Mouse (Mus musculus) brain, adult 10 weeks (tissue): Measurements from ENCODE around the gene AL732309.1. TPM values are rescaled to one million over a fixed set of nuclear protein-coding genes. Genes with fewer than 3 reads are reported as not detected.

Experiments used
- polyA plus RNA-seq: library from polyadenylated mRNA; stranded (reverse); fragments of 350-450 nt; fragmentation: Illumina TruSeq; extraction: RNeasy Lipid Tissue Mini Kit (QIAGEN cat#74804); gene quantifications from one replicate; pipeline ENCODE4 v1.2.3, GENCODE M21; 2015; ENCODE audit warnings: low read depth, low replicate concordance

AL732309.1 gene
- 6.7 TPM for polyA plus RNA-seq

DNA sequence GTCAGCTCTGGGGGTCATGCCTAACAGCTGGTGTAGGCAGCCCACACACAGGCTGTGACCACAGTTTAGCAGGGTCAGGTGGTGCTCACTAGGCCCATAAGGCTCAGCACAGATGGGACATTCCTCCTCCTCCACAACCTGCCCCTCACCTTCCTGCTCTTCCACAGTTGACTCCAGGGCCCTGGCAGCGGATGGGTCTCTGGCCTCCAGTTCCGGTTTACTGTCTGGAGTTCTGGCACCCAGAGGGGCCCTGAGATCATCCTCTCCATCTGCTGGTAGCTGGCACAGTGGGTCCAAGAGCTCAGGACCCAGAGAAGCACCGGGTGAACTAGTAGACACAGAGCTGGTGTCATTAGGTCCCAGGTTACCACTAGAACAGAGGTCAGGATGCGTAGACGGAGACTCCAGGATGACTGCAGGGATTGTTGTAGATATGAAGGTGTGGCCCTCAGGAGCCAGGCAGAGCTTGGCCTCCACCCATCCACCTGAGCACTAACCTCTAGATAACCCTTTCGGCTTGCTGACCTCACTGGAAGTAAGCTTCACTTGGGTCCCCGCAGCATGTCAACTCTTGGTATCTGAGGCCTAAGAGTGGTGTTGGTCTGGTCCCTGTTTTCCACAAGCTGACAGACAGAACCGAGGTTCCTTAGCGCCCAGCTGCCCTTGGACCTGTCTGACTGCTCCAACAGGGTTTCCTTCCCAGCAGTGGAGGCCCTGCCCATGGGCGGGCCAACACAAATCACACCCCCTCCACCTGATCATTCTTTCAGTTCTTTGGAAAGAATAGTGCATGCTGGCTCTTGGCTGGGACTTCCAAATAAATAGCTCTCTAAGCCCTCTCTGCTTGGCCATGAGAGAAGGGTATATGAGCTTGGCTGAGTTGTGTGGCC is at the start of gene AL732309.1:
Gene AL732309.1, minus strand, starts transcription at position 681 of the 890 bp plus-strand sequence.

DNA sequence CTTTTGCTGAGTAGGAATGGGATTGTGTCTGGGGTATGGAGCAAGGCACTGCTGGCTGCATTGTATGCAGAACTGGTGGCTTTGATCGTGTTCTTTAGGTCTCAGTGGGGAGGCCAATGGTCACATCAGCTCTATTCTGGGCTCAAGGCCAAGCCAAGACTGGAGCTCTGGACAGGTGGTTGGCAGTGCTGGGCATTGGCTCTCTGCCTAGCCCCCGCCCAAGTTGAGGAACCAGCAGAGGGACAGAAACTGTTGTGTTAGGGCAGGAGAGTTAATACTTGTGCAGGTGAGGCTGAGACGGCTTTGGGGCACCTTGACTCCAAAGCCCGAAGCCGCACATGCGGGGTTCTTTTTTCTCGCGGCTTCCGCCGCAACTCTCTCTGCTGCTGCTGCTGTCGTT is 43.0 kb upstream of the AL732309.1 start, which contains the start of gene Lrrc26:
Gene Lrrc26, plus strand, starts transcription at position 265 of the 400 bp plus-strand sequence.

GRCm38 (mm10) chr2:25287927-25288649 is 41.4 kb upstream of the AL732309.1 start, which contains the start of gene Tmem210:
Gene Tmem210 (plus strand): TSS chr2:25288145.

GRCm38 (mm10) chr2:25271827-25272511 is 25.3 kb upstream of the AL732309.1 start, which contains the start of the genes Ssna1 and Anapc2:
Gene Ssna1 (minus strand): TSS chr2:25272438.
Gene Anapc2 (plus strand): TSS chr2:25272478.

DNA sequence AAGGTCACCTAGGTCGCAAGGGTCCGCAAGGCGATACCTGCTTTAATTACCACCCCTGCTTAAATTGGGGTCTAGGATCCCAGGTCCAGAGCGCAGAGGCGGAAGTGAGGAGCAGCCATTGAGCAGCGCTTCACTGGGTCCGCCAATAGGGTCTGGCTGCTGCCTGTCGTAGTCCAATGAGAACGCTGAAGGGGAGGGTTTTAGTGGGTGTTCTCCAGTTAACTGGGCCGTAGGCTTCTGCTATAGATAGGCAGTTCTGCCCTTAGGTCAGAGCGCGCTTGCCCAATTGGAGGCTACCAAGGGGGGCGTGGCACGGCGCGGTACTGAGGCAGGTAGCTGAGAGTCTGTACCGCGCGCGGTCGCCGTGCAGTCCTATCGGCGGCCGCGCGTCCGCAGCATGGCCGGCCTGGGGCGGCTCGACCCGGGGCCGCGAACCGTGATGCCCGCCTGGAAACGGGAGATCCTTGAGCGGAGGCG is 15.7 kb upstream of the AL732309.1 start, which contains the start of gene Tprn:
Gene Tprn, plus strand, starts transcription at position 328 of the 477 bp plus-strand sequence.

GRCm38 (mm10) chr2:25255284-25255779 is 8.7 kb upstream of the AL732309.1 start, which contains the start of gene Tmem203:
Gene Tmem203 (plus strand): TSS chr2:25255439.

DNA sequence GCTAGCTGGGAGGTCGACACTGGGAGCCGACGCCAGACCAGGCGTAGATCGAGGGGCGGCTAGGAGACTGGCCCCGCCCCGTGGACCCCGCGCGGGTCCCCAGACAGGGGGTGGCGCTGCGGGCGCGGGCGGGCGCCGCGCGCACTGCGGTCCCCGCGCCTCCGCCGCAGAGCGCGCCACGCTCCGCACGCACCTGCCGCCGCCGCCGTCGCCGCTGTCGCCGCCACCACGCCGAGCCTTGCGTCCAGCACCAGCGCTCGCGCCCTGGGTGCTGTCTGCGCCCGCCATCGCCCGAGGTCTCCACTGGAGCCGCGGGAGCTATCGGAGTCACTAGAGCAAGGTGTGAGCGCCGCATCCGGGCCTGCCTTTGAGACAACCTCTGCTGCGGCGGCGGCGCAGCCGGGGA is 4.6 kb downstream of the AL732309.1 start, which contains the start of the genes Rnf208 and Cysrt1:
Gene Rnf208, plus strand, starts transcription at position 155 of the 406 bp plus-strand sequence.
Gene Cysrt1, minus strand, starts transcription at position 352 of the 406 bp plus-strand sequence.

GRCm38 (mm10) chr2:25236614-25237013 is 10.0 kb downstream of the AL732309.1 start, which contains the start of gene Rnf224:
Gene Rnf224 (minus strand): TSS chr2:25236787.

DNA sequence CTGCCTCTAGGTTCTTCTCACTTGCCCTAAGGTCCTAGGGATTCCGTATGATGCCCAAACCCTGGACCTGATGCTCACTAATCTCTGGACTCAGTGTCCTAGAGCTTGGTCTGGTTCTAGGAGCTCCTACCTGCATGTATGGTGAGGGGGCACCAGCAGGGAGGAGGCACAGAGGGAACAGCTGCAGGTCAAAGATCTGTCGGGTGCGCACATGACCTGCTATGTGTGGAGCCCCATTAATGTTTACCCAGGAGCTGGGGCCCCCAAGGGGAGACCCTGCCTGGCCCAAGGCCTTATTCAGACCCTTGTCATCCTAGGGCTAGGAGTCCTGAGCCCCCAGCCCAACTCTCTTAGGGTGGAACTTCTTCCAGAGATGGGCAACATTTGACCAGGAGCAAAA is 12.6 kb downstream of the AL732309.1 start, which contains the start of gene Slc34a3:
Gene Slc34a3, minus strand, starts transcription at position 315 of the 400 bp plus-strand sequence.

DNA sequence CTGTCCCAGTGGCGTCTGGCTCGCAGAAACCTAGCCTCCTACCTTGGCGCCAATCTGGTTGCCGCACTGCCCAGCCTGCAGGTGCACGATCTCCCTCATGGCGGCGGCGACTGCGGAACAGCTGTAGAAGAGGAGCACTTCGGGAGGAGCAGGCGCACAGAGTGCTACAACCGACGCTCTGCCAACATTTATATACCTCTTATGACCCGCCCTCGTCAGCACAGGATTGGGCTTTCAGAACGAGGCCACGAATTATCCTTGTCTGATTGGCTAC is 22.2 kb downstream of the AL732309.1 start, which contains the start of gene Tubb4b:
Gene Tubb4b, minus strand, starts transcription at position 211 of the 274 bp plus-strand sequence.

DNA sequence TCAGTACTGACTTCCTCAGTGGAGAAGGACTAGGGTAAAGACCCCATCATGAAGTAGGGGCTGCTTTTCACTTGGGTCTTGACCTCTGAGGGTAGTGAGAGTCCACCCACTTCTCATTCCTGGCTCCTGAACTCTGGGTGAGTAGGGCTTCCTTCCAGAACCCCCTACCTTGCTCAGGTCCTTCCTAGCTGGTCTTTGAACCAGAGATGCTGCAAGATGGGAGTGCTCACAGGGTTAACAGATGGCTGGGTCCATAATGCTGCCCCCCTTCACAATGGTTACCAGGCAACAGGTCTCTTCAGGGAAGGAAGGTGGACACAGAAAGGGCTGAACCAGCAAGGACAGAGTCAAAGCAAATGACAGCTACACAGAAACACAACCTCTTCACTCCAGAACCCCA is 28.2 kb downstream of the AL732309.1 start, which contains the start of gene Fam166a:
Gene Fam166a, plus strand, starts transcription at position 301 of the 400 bp plus-strand sequence.

GRCm38 (mm10) chr2:25214444-25214843 is 32.2 kb downstream of the AL732309.1 start, which contains the start of gene Stpg3:
Gene Stpg3 (minus strand): TSS chr2:25214637.

DNA sequence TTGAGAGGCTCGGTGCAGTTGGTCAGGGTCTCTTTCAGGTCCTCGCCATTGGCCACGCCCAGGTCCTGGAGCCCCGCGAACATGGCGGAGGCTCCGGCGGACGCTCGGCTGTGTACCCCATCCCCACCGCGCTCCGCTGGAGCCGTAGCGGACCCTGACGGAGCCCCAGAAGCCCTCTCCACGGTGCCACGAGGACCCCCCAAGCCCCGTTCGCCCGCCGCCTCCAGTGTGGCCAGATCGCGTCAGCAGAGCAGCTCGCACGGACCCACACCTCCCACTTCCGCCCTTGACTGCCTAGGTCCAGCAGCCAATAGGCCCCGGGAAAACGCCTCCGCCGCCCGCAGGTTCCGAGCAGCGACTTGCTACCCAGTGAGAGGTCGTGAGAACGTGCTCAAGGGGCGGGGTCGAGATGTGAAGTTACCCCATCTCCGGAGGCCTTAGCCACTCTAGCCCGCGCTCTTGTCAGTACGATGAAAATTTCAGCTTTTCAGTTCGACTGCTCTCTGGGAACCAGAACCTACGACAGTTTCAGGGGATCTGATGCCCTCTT is 35.5 kb downstream of the AL732309.1 start, which contains the start of gene Nelfb:
Gene Nelfb, minus strand, starts transcription at position 369 of the 550 bp plus-strand sequence.

GRCm38 (mm10) chr2:25196172-25196954 is 50.3 kb downstream of the AL732309.1 start, which contains the start of gene Tor4a:
Gene Tor4a (minus strand): TSS chr2:25196886.

Other genes starting within 250 kb of the AL732309.1 start
- 429 TPM for gene Nsmf, start 192.5 kb downstream of the AL732309.1 start, polyA plus RNA-seq
- gene Entpd8, start 166.6 kb downstream of the AL732309.1 start, polyA plus RNA-seq: not detected
- not detected for gene Noxa1, start 151.7 kb downstream of the AL732309.1 start, polyA plus RNA-seq
- gene Nrarp, start 66.1 kb downstream of the AL732309.1 start, polyA plus RNA-seq: 13.6 TPM
- 2.9 TPM for gene Tor4a, start 50.0 kb downstream of the AL732309.1 start, polyA plus RNA-seq
- gene Nelfb, start 35.4 kb downstream of the AL732309.1 start, polyA plus RNA-seq: 47.7 TPM
- not detected for gene Stpg3, start 32.2 kb downstream of the AL732309.1 start, polyA plus RNA-seq
- gene Fam166a, start 28.1 kb downstream of the AL732309.1 start, polyA plus RNA-seq: not detected
- 563 TPM for gene Tubb4b, start 22.2 kb downstream of the AL732309.1 start, polyA plus RNA-seq
- gene Slc34a3, start 12.5 kb downstream of the AL732309.1 start, polyA plus RNA-seq: not detected
- gene Rnf224, start 10.1 kb downstream of the AL732309.1 start, polyA plus RNA-seq: not detected
- gene Rnf208, start 4.6 kb downstream of the AL732309.1 start, polyA plus RNA-seq: 180 TPM
- not detected for gene Cysrt1, start 4.4 kb downstream of the AL732309.1 start, polyA plus RNA-seq
- 19.6 TPM for gene Tmem203, start 8.6 kb upstream of the AL732309.1 start, polyA plus RNA-seq
- gene Tprn, start 15.8 kb upstream of the AL732309.1 start, polyA plus RNA-seq: 23.4 TPM
- 92.1 TPM for gene Ssna1, start 25.6 kb upstream of the AL732309.1 start, polyA plus RNA-seq
- gene Anapc2, start 25.6 kb upstream of the AL732309.1 start, polyA plus RNA-seq: 89.9 TPM
- not detected for gene Tmem210, start 41.3 kb upstream of the AL732309.1 start, polyA plus RNA-seq
- not detected for gene Lrrc26, start 43.1 kb upstream of the AL732309.1 start, polyA plus RNA-seq
- gene Grin1, start 72.3 kb upstream of the AL732309.1 start, polyA plus RNA-seq: 267 TPM
- 51.8 TPM for gene Man1b1, start 85.5 kb upstream of the AL732309.1 start, polyA plus RNA-seq
- 38.1 TPM for gene Dpp7, start 109.5 kb upstream of the AL732309.1 start, polyA plus RNA-seq
- gene Uap1l1, start 118.8 kb upstream of the AL732309.1 start, polyA plus RNA-seq: 27.2 TPM
- 2.5 TPM for gene Sapcd2, start 125.5 kb upstream of the AL732309.1 start, polyA plus RNA-seq
- gene Entpd2, start 149.0 kb upstream of the AL732309.1 start, polyA plus RNA-seq: 11.2 TPM
- 274 TPM for gene Npdc1, start 152.5 kb upstream of the AL732309.1 start, polyA plus RNA-seq
- 1.1 TPM for gene Fut7, start 176.4 kb upstream of the AL732309.1 start, polyA plus RNA-seq
- 105 TPM for gene Abca2, start 181.8 kb upstream of the AL732309.1 start, polyA plus RNA-seq
- not detected for gene Clic3, start 210.0 kb upstream of the AL732309.1 start, polyA plus RNA-seq
- gene Paxx, start 214.2 kb upstream of the AL732309.1 start, polyA plus RNA-seq: 96.2 TPM
- gene Ptgds, start 223.2 kb upstream of the AL732309.1 start, polyA plus RNA-seq: 2,295 TPM
- gene Lcn12, start 247.0 kb upstream of the AL732309.1 start, polyA plus RNA-seq: not detected